Mouse (Mus musculus) hindbrain, embryonic 11.5 days (tissue): Measurements from ENCODE around the gene Fam204a. TPM values are rescaled to one million over a fixed set of nuclear protein-coding genes. Genes with fewer than 3 reads are reported as not detected.

Experiments used
- ATAC-seq: fragments of 200-750 bp; cut with Nextera tagmentation; 2 replicates; pipeline ENCODE4 v1.8.0; 2017; ENCODE audit warnings: mild to moderate bottlenecking, moderate TSS enrichment, moderate library complexity; ENCODE audit not compliant: low FRiP score
- DNase-seq: peaks from one replicate; pipeline ENCODE4 v3.0.0-alpha.2; 2015; ENCODE audit warnings: low spot score
- H3K27ac ChIP-seq: fragments of 300-500 bp; sonication (generic); 2 replicates; pipeline ENCODE4 v1.5.1; 2014; ENCODE audit warnings: mild to moderate bottlenecking, low read depth, low read length
- H3K27me3 ChIP-seq: fragments of 300-500 bp; sonication (generic); 2 replicates; pipeline ENCODE4 v1.6.1; 2014; ENCODE audit warnings: mild to moderate bottlenecking, low read length, moderate library complexity, mixed read lengths; ENCODE audit not compliant: control insufficient read depth, insufficient read depth
- H3K36me3 ChIP-seq: fragments of 300-500 bp; sonication (generic); 2 replicates; pipeline ENCODE4 v1.6.1; 2014; ENCODE audit warnings: mild to moderate bottlenecking, low read length, moderate library complexity, mixed read lengths; ENCODE audit not compliant: control insufficient read depth, insufficient read depth
- H3K4me1 ChIP-seq: fragments of 300-500 bp; sonication (generic); replicated peaks from 2 replicates; pipeline ENCODE4 v1.6.1; 2014; ENCODE audit warnings: low read length, mixed read lengths; ENCODE audit not compliant: control insufficient read depth, insufficient read depth
- H3K4me2 ChIP-seq: fragments of 300-500 bp; sonication (generic); replicated peaks from 2 replicates; pipeline ENCODE4 v1.6.1; 2014; ENCODE audit warnings: mild to moderate bottlenecking, low read depth, low read length
- H3K4me3 ChIP-seq: fragments of 300-500 bp; sonication (generic); 2 replicates; pipeline ENCODE4 v1.5.1; 2014; ENCODE audit warnings: low read depth, low read length
- H3K9ac ChIP-seq: fragments of 300-500 bp; sonication (generic); 2 replicates; pipeline ENCODE4 v1.6.1; 2014; ENCODE audit warnings: low read depth, low read length
- H3K9me3 ChIP-seq: fragments of 300-500 bp; sonication (generic); 2 replicates; pipeline ENCODE4 v1.6.1; 2016; ENCODE audit warnings: low read length; ENCODE audit not compliant: control insufficient read depth
- WGBS: fragments of 180-500 bp; shearing (Covaris S2); extraction: QIAGEN DNeasy Blood & Tissue Kit; methylation state at CpG from one replicate; pipeline ENCODE4 v1.1.7; 2014; 5-methylcytosine and 5-hydroxymethylcytosine counted together
- polyA plus RNA-seq: library from polyadenylated mRNA; unstranded; fragments of >200 nt; fragmentation: Nextera tagmentation; extraction: Ambion mirVana; gene quantifications from 2 replicates; pipeline ENCODE4 v1.2.1, GENCODE M21; 2014

Fam204a gene
- polyA plus RNA-seq, result 79.6 and 82.8 TPM in 2 replicates

DNA sequence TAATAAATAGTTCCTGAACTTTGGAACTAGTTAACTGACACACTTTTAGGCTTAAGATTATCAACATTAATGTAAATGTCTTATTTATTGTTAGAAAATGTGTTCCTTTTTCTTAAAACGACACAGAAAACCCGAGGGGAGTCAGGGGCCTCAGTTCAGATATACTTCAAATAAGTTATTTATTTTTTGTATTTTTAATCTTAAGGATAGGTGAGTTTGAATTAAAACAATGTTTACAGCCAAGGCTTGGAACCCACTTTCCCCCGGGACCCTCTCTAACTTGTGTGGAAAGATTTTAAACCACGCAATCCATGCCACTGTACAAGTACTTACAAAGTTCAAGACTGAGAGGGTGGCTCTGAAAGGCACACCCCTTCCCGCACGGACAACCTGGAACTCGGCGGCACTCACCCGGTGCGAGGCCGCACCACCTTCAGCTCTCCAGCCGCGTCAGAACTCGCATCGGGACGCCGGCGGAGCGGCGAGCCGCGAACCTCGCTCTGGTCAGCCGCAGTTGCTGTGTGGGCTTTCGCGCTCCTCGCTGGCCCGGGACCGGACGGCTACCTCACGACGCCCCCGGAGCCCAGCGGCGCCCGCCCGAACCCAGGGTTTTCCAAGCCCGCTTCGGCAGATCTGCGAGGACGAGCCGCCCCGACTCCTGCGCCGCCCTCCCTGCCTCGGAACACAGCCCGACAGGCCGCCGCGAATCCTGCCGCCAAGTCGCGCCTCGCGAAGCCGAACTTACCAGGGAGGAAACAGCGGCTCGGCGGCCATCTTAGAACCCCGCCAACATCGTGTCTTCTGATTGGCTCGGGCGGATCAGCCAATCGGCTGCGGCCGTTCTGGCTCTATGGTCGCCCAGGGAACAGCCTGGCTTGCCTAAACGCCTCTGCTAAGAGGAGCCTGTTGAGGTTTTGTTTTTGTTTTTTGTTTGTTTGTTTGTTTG lies at the start of gene Fam204a:
TSS of gene Fam204a (minus strand) at position 803 of the 946 bp plus-strand sequence.
- WGBS, result under 1% methylated on average over 68 of the region's 68 CpGs
- H3K9me3 ChIP-seq, result no peaks in the 10 kb centered on the region
- DNase-seq (peak; percentile 98), ATAC-seq (peak; percentile 100)
- peak within 1 kb of the TSS; percentile 81 for H3K4me3 ChIP-seq
- H3K9ac ChIP-seq, result peak within 1 kb of the TSS; percentile 87
- H3K36me3 ChIP-seq, result no peaks in the 10 kb centered on the region
- H3K27ac ChIP-seq, result peak within 1 kb of the TSS; percentile 93
- peak within 1 kb of the TSS; percentile 40 for H3K4me2 ChIP-seq
- H3K27me3 ChIP-seq, result no peaks in the 10 kb centered on the region
- H3K4me1 ChIP-seq, result no peaks in the 10 kb centered on the region

- Histone ChIP-seq H3K4me1 (no peaks in the 10 kb centered on the region), H3K27me3 (no peaks in the 10 kb centered on the region), H3K9me3 (no peaks in the 10 kb centered on the region), H3K36me3 (no peaks in the 10 kb centered on the region), H3K27ac (no peak overlapping the region), H3K4me2 (no peak overlapping the region), H3K9ac (no peak overlapping the region), H3K4me3 (no peak overlapping the region)
- no peak for DNase-seq
- WGBS, result 69% methylated on average over 1 of the region's 1 CpGs
- no peak for ATAC-seq
Measured at GRCm38 (mm10) chr19:60265789-60266188, 39.3 kb upstream of the Fam204a start.

DNA sequence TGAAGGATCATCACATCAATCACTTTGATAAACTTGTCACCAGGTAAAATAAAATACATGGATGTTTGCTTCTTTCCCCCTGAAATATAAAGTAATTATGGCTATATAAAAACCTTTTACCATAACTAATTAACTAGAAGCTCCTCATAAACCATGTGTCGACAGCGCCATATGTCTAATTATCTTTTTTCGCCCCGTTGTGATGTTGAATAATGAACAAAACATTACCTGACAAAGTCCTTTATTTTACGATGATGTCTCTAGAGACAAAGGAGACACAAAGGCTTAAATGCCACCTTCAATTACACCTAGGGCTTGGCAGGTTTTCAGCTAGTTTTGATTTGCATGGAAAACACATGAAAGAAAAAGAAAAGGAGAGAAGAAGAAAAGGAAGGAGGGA lies 34.2 kb upstream of the Fam204a start:
- Histone ChIP-seq H3K4me2 (no peak overlapping the region), H3K36me3 (no peaks in the 10 kb centered on the region), H3K4me3 (no peak overlapping the region), H3K9me3 (no peaks in the 10 kb centered on the region), H3K9ac (no peak overlapping the region), H3K27ac (no peak overlapping the region), H3K4me1 (no peaks in the 10 kb centered on the region), H3K27me3 (no peaks in the 10 kb centered on the region)
- DNase-seq (no peak), ATAC-seq (no peak)
- WGBS, result 78% methylated on average over 5 of the region's 5 CpGs

GRCm38 (mm10) chr19:60252021-60252420 lies 25.5 kb upstream of the Fam204a start:
- H3K9ac ChIP-seq, result no peak overlapping the region
- no peak for ATAC-seq
- H3K4me3 ChIP-seq, result no peak overlapping the region
- H3K9me3 ChIP-seq, result no peaks in the 10 kb centered on the region
- WGBS, result 37% methylated on average over 2 of the region's 2 CpGs
- H3K36me3 ChIP-seq, result no peaks in the 10 kb centered on the region
- no peaks in the 10 kb centered on the region for H3K4me1 ChIP-seq
- DNase-seq, result no peak
- no peak overlapping the region for H3K27ac ChIP-seq
- no peaks in the 10 kb centered on the region for H3K27me3 ChIP-seq
- no peak overlapping the region for H3K4me2 ChIP-seq

GRCm38 (mm10) chr19:60251197-60251596 lies 24.7 kb upstream of the Fam204a start:
- no peak overlapping the region for H3K27ac ChIP-seq
- H3K4me2 ChIP-seq, result no peak overlapping the region
- no peaks in the 10 kb centered on the region for H3K9me3 ChIP-seq
- no peak overlapping the region for H3K9ac ChIP-seq
- H3K27me3 ChIP-seq, result no peaks in the 10 kb centered on the region
- ATAC-seq, result no peak
- 78% methylated on average over 9 of the region's 9 CpGs for WGBS
- H3K4me3 ChIP-seq, result no peak overlapping the region
- no peak for DNase-seq
- no peaks in the 10 kb centered on the region for H3K4me1 ChIP-seq
- no peaks in the 10 kb centered on the region for H3K36me3 ChIP-seq

- no peak overlapping the region for H3K9ac ChIP-seq
- no peak for ATAC-seq
- 83% methylated on average over 3 of the region's 3 CpGs for WGBS
Measured at GRCm38 (mm10) chr19:60245250-60245649, 18.7 kb upstream of the Fam204a start.

GRCm38 (mm10) chr19:60242620-60243019 lies 16.1 kb upstream of the Fam204a start:
- ATAC-seq (peak; percentile 35; the same call in 1 of the 2 replicates), DNase-seq (no peak)
- Histone ChIP-seq H3K4me3 (no peak overlapping the region), H3K27ac (no peak overlapping the region), H3K9me3 (no peaks in the 10 kb centered on the region), H3K4me2 (no peak overlapping the region), H3K27me3 (no peaks in the 10 kb centered on the region), H3K9ac (no peak overlapping the region), H3K4me1 (no peaks in the 10 kb centered on the region), H3K36me3 (no peaks in the 10 kb centered on the region)
- 62% methylated on average over 7 of the region's 7 CpGs for WGBS

More at GRCm38 (mm10) chr19:60245250-60245649, 18.7 kb upstream of the Fam204a start:
- Histone ChIP-seq H3K4me1 (no peaks in the 10 kb centered on the region), H3K9me3 (no peaks in the 10 kb centered on the region), H3K27me3 (no peaks in the 10 kb centered on the region), H3K36me3 (no peaks in the 10 kb centered on the region), H3K27ac (no peak overlapping the region), H3K4me3 (no peak overlapping the region), H3K4me2 (no peak overlapping the region)
- no peak for DNase-seq

GRCm38 (mm10) chr19:60241916-60242602 lies 15.6 kb upstream of the Fam204a start:
- H3K27me3 ChIP-seq, result no peaks in the 10 kb centered on the region
- H3K4me1 ChIP-seq, result no peaks in the 10 kb centered on the region
- 65% methylated on average over 7 of the region's 7 CpGs for WGBS
- H3K4me3 ChIP-seq, result no peak overlapping the region
- DNase-seq (no peak), ATAC-seq (peak; percentile 57; the same call in 1 of the 2 replicates)
- no peak overlapping the region for H3K4me2 ChIP-seq
- no peaks in the 10 kb centered on the region for H3K36me3 ChIP-seq
- H3K27ac ChIP-seq, result no peak overlapping the region
- H3K9ac ChIP-seq, result no peak overlapping the region
- H3K9me3 ChIP-seq, result no peaks in the 10 kb centered on the region
